9 mouse cellular contexts compared by ENCODE assay signal in genomic region chr5:124176726-124177132, GRCm38 (mm10).
A peak's percentile ranks its signal among the peaks of the same experiment; 100 is the strongest.
DNase-seq lines count a peak whose midpoint lies in the region; ATAC-seq and TF ChIP-seq lines count a peak whose summit lies in the region.
"Had no signal": no experiment of that assay in that cellular context is flagged by ENCODE, and none has a peak within 500 bp of the region (broad histone marks: within the 10 kb centered on the region; RNA-seq: fewer than 3 reads in every experiment).

No protein-coding gene starts in this region.

- 0 out of 2 replicates have a peak overlapping the region, but pooled peaks have one; percentile 8 for H3K9ac ChIP-seq in hindbrain, embryonic 12.5 days
- H3K9ac ChIP-seq in midbrain, embryonic 13.5 days (replicated peaks) = no peak overlapping the region
- no peak overlapping the region for H3K9ac ChIP-seq in intestine, embryonic 15.5 days

- peak; percentile 74 for ATAC-seq in hindbrain, embryonic 12.5 days (ENCODE audit: low FRiP score)
- ATAC-seq in midbrain, embryonic 13.5 days = peak; percentile 85
- ATAC-seq in intestine, embryonic 15.5 days = no peak
- ATAC-seq in inflammation-experienced regulatory T-cells, adult 6 months = no peak

- no peak for TF ChIP-seq POLR2A in kidney, adult 2 months (IDR thresholded peaks at IDR 0.05; ENCODE audit: low read depth, low read length)

- peaks cover 5% of the 10 kb centered on the region for H3K4me1 ChIP-seq in kidney, adult 2 months (ENCODE audit: control insufficient read depth, insufficient read depth, low read length)
- peaks cover 36% of the 10 kb centered on the region for H3K4me1 ChIP-seq in hindbrain, embryonic 12.5 days
- H3K4me1 ChIP-seq in midbrain, embryonic 13.5 days (replicated peaks) = peaks cover 34% of the 10 kb centered on the region
- 0 out of 2 replicates have a peak, but pooled peaks cover 5% of the 10 kb centered on the region for H3K4me1 ChIP-seq in intestine, embryonic 15.5 days (replicated peaks)

- H3K9me3 ChIP-seq in hindbrain, embryonic 12.5 days (replicated peaks) = no peaks in the 10 kb centered on the region
- no peaks in the 10 kb centered on the region for H3K9me3 ChIP-seq in midbrain, embryonic 13.5 days
- H3K9me3 ChIP-seq in intestine, embryonic 15.5 days = no peaks in the 10 kb centered on the region

- H3K27me3 ChIP-seq in kidney, adult 2 months (replicated peaks; ENCODE audit: control insufficient read depth, insufficient read depth, low read length) = no peaks in the 10 kb centered on the region
- peaks cover 8% of the 10 kb centered on the region for H3K27me3 ChIP-seq in hindbrain, embryonic 12.5 days
- H3K27me3 ChIP-seq in midbrain, embryonic 13.5 days = no peaks in the 10 kb centered on the region
- no peaks in the 10 kb centered on the region for H3K27me3 ChIP-seq in intestine, embryonic 15.5 days (replicated peaks)

- TF ChIP-seq CTCF in kidney, adult 2 months (conservative IDR thresholded peaks at IDR 0.05; ENCODE audit: insufficient read depth, insufficient read length, low read depth, low read length) = no peak

- DNase-seq in kidney, adult 2 months = peak; percentile 31
- DNase-seq in kidney, adult 11 months = no peak
- DNase-seq in embryo, embryonic 10 days (ENCODE audit: low spot score) = peak; percentile 77
- no peak for DNase-seq in adrenal gland, postnatal 25 days
- DNase-seq: thymus, postnatal 25 days had no signal

- 0 out of 2 replicates have a peak overlapping the region, but pooled peaks have one; percentile 15 for H3K4me2 ChIP-seq in hindbrain, embryonic 12.5 days (replicated peaks)
- H3K4me2 ChIP-seq in midbrain, embryonic 13.5 days (replicated peaks) = no peak overlapping the region
- H3K4me2 ChIP-seq in intestine, embryonic 15.5 days (replicated peaks) = no peak overlapping the region

- no peak overlapping the region for H3K27ac ChIP-seq in kidney, adult 2 months (ENCODE audit: insufficient read depth, low read depth, low read length)
- peak overlapping the region; percentile 57 for H3K27ac ChIP-seq in hindbrain, embryonic 12.5 days
- H3K27ac ChIP-seq in midbrain, embryonic 13.5 days = 0 out of 2 replicates have a peak overlapping the region, but pooled peaks have one; percentile 21
- no peak overlapping the region for H3K27ac ChIP-seq in intestine, embryonic 15.5 days

- no peaks in the 10 kb centered on the region for H3K36me3 ChIP-seq in kidney, adult 2 months (ENCODE audit: control insufficient read depth, insufficient read depth, low read length)
- H3K36me3 ChIP-seq in hindbrain, embryonic 12.5 days = no peaks in the 10 kb centered on the region
- no peaks in the 10 kb centered on the region for H3K36me3 ChIP-seq in midbrain, embryonic 13.5 days
- no peaks in the 10 kb centered on the region for H3K36me3 ChIP-seq in intestine, embryonic 15.5 days

- no peak overlapping the region for H3K4me3 ChIP-seq in kidney, adult 2 months (ENCODE audit: insufficient read depth, low read depth, low read length)
- H3K4me3 ChIP-seq in hindbrain, embryonic 12.5 days = no peak overlapping the region
- no peak overlapping the region for H3K4me3 ChIP-seq in midbrain, embryonic 13.5 days (replicated peaks)
- no peak overlapping the region for H3K4me3 ChIP-seq in intestine, embryonic 15.5 days (replicated peaks)

- 64% methylated on average over 7 of the region's 7 CpGs for WGBS in kidney, adult 2 months
- WGBS in hindbrain, embryonic 12.5 days = 9% methylated on average over 7 of the region's 7 CpGs
- WGBS in midbrain, embryonic 13.5 days = 7% methylated on average over 7 of the region's 7 CpGs
- WGBS in intestine, embryonic 15.5 days = 48% methylated on average over 7 of the region's 7 CpGs

Comparison
In these comparisons a context has a peak if more than half of its experiments do, and no peak if none do; other contexts are left out.
1. DNase-seq: peak in kidney, adult 2 months (single experiment) and embryo, embryonic 10 days (single experiment); none in kidney, adult 11 months (single experiment) and adrenal gland, postnatal 25 days (single experiment).
2. H3K27ac ChIP-seq: peak in hindbrain, embryonic 12.5 days (single experiment) and midbrain, embryonic 13.5 days (single experiment); none in kidney, adult 2 months (single experiment) and intestine, embryonic 15.5 days (single experiment).
3. ATAC-seq: peak in hindbrain, embryonic 12.5 days (single experiment) and midbrain, embryonic 13.5 days (single experiment); none in intestine, embryonic 15.5 days (single experiment) and inflammation-experienced regulatory T-cells, adult 6 months (single experiment).